ENCODE assay signal across 8 mouse cellular contexts in genomic region chr10:53596677-53597120, GRCm38 (mm10). TPM values are rescaled to one million over a fixed set of nuclear protein-coding genes. Genes with fewer than 3 reads are reported as not detected.
A peak's percentile ranks its signal among the peaks of the same experiment; 100 is the strongest.
DNase-seq lines count a peak whose midpoint lies in the region; ATAC-seq and TF ChIP-seq lines count a peak whose summit lies in the region.

TSS of gene Asf1a (plus strand) at chr10:53596757.

- peak; percentile 94 to 95 for DNase-seq in CD8-positive naive resting alpha-beta T cell, adult 2 months (ENCODE audit: low read depth in 2 of 2, low spot score in 2 of 2)
- DNase-seq in c-Kit-positive CD71-negative TER-119-negative erythroid progenitor cells, embryonic 14.5 days (ENCODE audit: low read depth) = peak; percentile 92
- peak; percentile 95 for DNase-seq in forebrain, embryonic 10.5 days (ENCODE audit: extremely low spot score, low spot score)
- DNase-seq in kidney, postnatal 25 days = peak; percentile 97 to 99
- peak; percentile 91 to 93 (median 93) for DNase-seq in liver, embryonic 14.5 days (ENCODE audit: low read depth in 3 of 3, low spot score in 3 of 3)
- DNase-seq in neural tube, embryonic 11.5 days (ENCODE audit: low spot score) = peak; percentile 96
- peak; percentile 98 for DNase-seq in stomach, postnatal 0 days (ENCODE audit: low spot score)

- peak within 1 kb of the TSS; percentile 98 for H3K27ac ChIP-seq in forebrain, embryonic 10.5 days
- H3K27ac ChIP-seq in heart, embryonic 15.5 days = peak within 1 kb of the TSS; percentile 99
- H3K27ac ChIP-seq in liver, embryonic 14.5 days = peak within 1 kb of the TSS; percentile 97
- peak within 1 kb of the TSS; percentile 98 for H3K27ac ChIP-seq in neural tube, embryonic 11.5 days (ENCODE audit: low read depth, low read length)
- H3K27ac ChIP-seq in stomach, postnatal 0 days (replicated peaks) = peak within 1 kb of the TSS; percentile 99

- peak within 1 kb of the TSS; percentile 96 for H3K4me3 ChIP-seq in forebrain, embryonic 10.5 days
- H3K4me3 ChIP-seq in heart, embryonic 15.5 days = peak within 1 kb of the TSS; percentile 94
- peak within 1 kb of the TSS; percentile 94 to 97 for H3K4me3 ChIP-seq in liver, embryonic 14.5 days (ENCODE audit: insufficient read depth in 1 of 2, low read depth in 2 of 2, low read length in 2 of 2)
- peak within 1 kb of the TSS; percentile 85 for H3K4me3 ChIP-seq in neural tube, embryonic 11.5 days (ENCODE audit: low read depth, low read length)
- peak within 1 kb of the TSS; percentile 92 for H3K4me3 ChIP-seq in stomach, postnatal 0 days (ENCODE audit: low read depth, low read length)

- under 1% methylated on average over 52 of the region's 52 CpGs for WGBS in forebrain, embryonic 10.5 days
- under 1% methylated on average over 51 of the region's 52 CpGs for WGBS in heart, embryonic 15.5 days
- under 1% methylated on average over 52 of the region's 52 CpGs for WGBS in liver, embryonic 14.5 days (ENCODE audit: insufficient replicate concordance)
- 0% methylated on average over 30 of the region's 52 CpGs for WGBS in neural tube, embryonic 11.5 days
- under 1% methylated on average over 43 of the region's 52 CpGs for WGBS in stomach, postnatal 0 days

- H3K9ac ChIP-seq in heart, embryonic 15.5 days = peak within 1 kb of the TSS; percentile 95
- peak within 1 kb of the TSS; percentile 95 for H3K9ac ChIP-seq in liver, embryonic 14.5 days (replicated peaks)
- peak within 1 kb of the TSS; percentile 94 for H3K9ac ChIP-seq in neural tube, embryonic 11.5 days (ENCODE audit: low read length)
- H3K9ac ChIP-seq in stomach, postnatal 0 days (ENCODE audit: low read length) = peak within 1 kb of the TSS; percentile 95

- no peak; the same call in 1 of the 2 replicates for TF ChIP-seq EP300 in liver, embryonic 14.5 days (IDR thresholded peaks at IDR 0.05; ENCODE audit: low read depth)
- no peak for TF ChIP-seq EP300 in stomach, postnatal 0 days (optimal IDR thresholded peaks at IDR 0.05)

- peak within 1 kb of the TSS; percentile 85 for H3K4me2 ChIP-seq in heart, embryonic 15.5 days
- H3K4me2 ChIP-seq in liver, embryonic 14.5 days (ENCODE audit: low read depth) = peak within 1 kb of the TSS; percentile 96
- peak within 1 kb of the TSS; percentile 50 for H3K4me2 ChIP-seq in neural tube, embryonic 11.5 days (ENCODE audit: low read depth)
- H3K4me2 ChIP-seq in stomach, postnatal 0 days (replicated peaks; ENCODE audit: low read depth) = peak within 1 kb of the TSS; percentile 75

- peak; percentile 85 for TF ChIP-seq CTCF in liver, embryonic 14.5 days (IDR thresholded peaks at IDR 0.05; ENCODE audit: low read depth)
- TF ChIP-seq CTCF in stomach, postnatal 0 days (IDR thresholded peaks at IDR 0.05; ENCODE audit: low read depth) = peak; percentile 84

- no peaks in the 10 kb centered on the region for H3K27me3 ChIP-seq in forebrain, embryonic 10.5 days (ENCODE audit: poor library complexity, severe bottlenecking)
- no peaks in the 10 kb centered on the region for H3K27me3 ChIP-seq in heart, embryonic 15.5 days
- no peaks in the 10 kb centered on the region for H3K27me3 ChIP-seq in liver, embryonic 14.5 days (ENCODE audit: control insufficient read depth, insufficient read depth, low read length)
- H3K27me3 ChIP-seq in neural tube, embryonic 11.5 days (ENCODE audit: control insufficient read depth, insufficient read depth, low read length) = no peaks in the 10 kb centered on the region
- no peaks in the 10 kb centered on the region for H3K27me3 ChIP-seq in stomach, postnatal 0 days (ENCODE audit: control insufficient read depth, insufficient read depth, low read length)

- peaks cover 31% of the 10 kb centered on the region for H3K4me1 ChIP-seq in forebrain, embryonic 10.5 days
- H3K4me1 ChIP-seq in heart, embryonic 15.5 days (replicated peaks) = peaks cover 17% of the 10 kb centered on the region
- H3K4me1 ChIP-seq in liver, embryonic 14.5 days (replicated peaks; ENCODE audit: control insufficient read depth in 2 of 2, insufficient read depth in 2 of 2, low read length in 1 of 2) = peaks cover 18 to 21% of the 10 kb centered on the region in 2 experiments
- peaks cover 11% of the 10 kb centered on the region for H3K4me1 ChIP-seq in neural tube, embryonic 11.5 days (ENCODE audit: control insufficient read depth, insufficient read depth, low read length)
- peaks cover 5% of the 10 kb centered on the region; the same call in 1 of the 2 replicates for H3K4me1 ChIP-seq in stomach, postnatal 0 days (replicated peaks; ENCODE audit: control insufficient read depth, insufficient read depth)

- H3K36me3 ChIP-seq in forebrain, embryonic 10.5 days (replicated peaks) = peaks cover 21% of the 10 kb centered on the region
- H3K36me3 ChIP-seq in heart, embryonic 15.5 days = 0 out of 2 replicates have a peak, but pooled peaks cover 3% of the 10 kb centered on the region
- H3K36me3 ChIP-seq in liver, embryonic 14.5 days (replicated peaks; ENCODE audit: control insufficient read depth, insufficient read depth, low read depth) = peaks cover 20% of the 10 kb centered on the region
- no peaks in the 10 kb centered on the region for H3K36me3 ChIP-seq in neural tube, embryonic 11.5 days (ENCODE audit: control insufficient read depth, insufficient read depth, low read length)
- H3K36me3 ChIP-seq in stomach, postnatal 0 days (ENCODE audit: control insufficient read depth, insufficient read depth, low read length) = peaks cover 2% of the 10 kb centered on the region; the same call in 1 of the 2 replicates

- H3K9me3 ChIP-seq in forebrain, embryonic 10.5 days = no peaks in the 10 kb centered on the region
- H3K9me3 ChIP-seq in heart, embryonic 15.5 days (replicated peaks) = no peaks in the 10 kb centered on the region
- no peaks in the 10 kb centered on the region for H3K9me3 ChIP-seq in liver, embryonic 14.5 days (ENCODE audit: control insufficient read depth, low read length)
- no peaks in the 10 kb centered on the region for H3K9me3 ChIP-seq in neural tube, embryonic 11.5 days (ENCODE audit: control insufficient read depth, low read length)
- H3K9me3 ChIP-seq in stomach, postnatal 0 days (ENCODE audit: control insufficient read depth, low read length) = no peaks in the 10 kb centered on the region

- peak; percentile 97 for ATAC-seq in heart, embryonic 15.5 days (replicated peaks; ENCODE audit: insufficient number of reproducible peaks, insufficient read depth, low FRiP score, low read depth)
- peak; percentile 94 for ATAC-seq in liver, embryonic 14.5 days (ENCODE audit: insufficient read depth)
- peak; percentile 96 for ATAC-seq in neural tube, embryonic 11.5 days (ENCODE audit: insufficient read depth, low FRiP score, low TSS enrichment)
- peak; percentile 99 for ATAC-seq in stomach, postnatal 0 days (ENCODE audit: low FRiP score, low TSS enrichment)

RNA-seq across cellular contexts. Expression of gene Asf1a, which starts in this region (rescaled TPM):
- 169 and 182 TPM in 2 replicates for polyA plus RNA-seq in forebrain, embryonic 10.5 days (2016; fragmentation: Nextera tagmentation; extraction: Ambion mirVana)
- 56.7 and 65.3 TPM in 2 replicates for polyA plus RNA-seq in heart, embryonic 15.5 days (2015; fragmentation: Nextera tagmentation; extraction: Ambion mirVana)
- polyA plus RNA-seq in liver, embryonic 14.5 days (2012; rRNA removed) = 20.0 and 38.0 TPM in 2 replicates
- polyA plus RNA-seq in liver, embryonic 14.5 days (2014; fragmentation: Nextera tagmentation; extraction: Ambion mirVana) = 109 and 110 TPM in 2 replicates
- polyA plus RNA-seq in neural tube, embryonic 11.5 days (2014; fragmentation: Nextera tagmentation; extraction: Ambion mirVana) = 157 and 168 TPM in 2 replicates
- polyA plus RNA-seq in stomach, postnatal 0 days (2015; fragmentation: Nextera tagmentation; extraction: Ambion mirVana) = 69.2 and 70.3 TPM in 2 replicates

Comparison
In these comparisons a context has a peak if more than half of its experiments do, and no peak if none do; other contexts are left out.
1. Peak in every context shown above with its lines: DNase-seq, ATAC-seq, H3K4me3 ChIP-seq and H3K27ac ChIP-seq.